Mouse (Mus musculus): ENCODE measurements around the gene Tln1.
"Not testable (repeated sequence)": the region's sequence is repeated elsewhere in the genome, so short reads cannot be mapped to it uniquely, and the experiment has no call there.

DNA sequence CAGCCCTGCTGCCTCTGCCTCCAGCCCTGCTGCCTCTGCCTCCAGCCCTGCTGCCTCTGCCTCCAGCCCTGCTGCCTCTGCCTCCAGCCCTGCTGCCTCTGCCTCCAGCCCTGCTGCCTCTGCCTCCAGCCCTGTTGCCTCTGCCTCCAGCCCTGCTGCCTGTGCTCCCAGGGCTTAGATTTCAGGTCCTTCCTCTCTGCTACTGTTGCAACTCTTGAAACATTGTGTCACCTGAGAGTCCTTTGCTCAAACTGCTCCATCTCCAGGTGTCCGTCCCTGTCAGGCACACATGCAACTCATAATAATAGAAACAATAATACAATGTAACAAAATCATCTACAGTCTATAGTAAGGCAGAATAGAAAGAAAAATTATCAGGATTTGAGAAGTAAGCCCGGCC, 34.1 kb upstream of the Tln1 start:
- not testable (repeated sequence) for TF ChIP-seq POLR2A (IDR thresholded peaks at IDR 0.05; ENCODE audit: borderline replicate concordance, low read depth, low read length); CTCF (IDR thresholded peaks at IDR 0.05; ENCODE audit: low read depth, low read length)

Data from bone marrow macrophage, adult 2 months (primary cell).